Mouse (Mus musculus): ENCODE measurements around the gene Slc46a3. TPM values are rescaled to one million over a fixed set of nuclear protein-coding genes. Genes with fewer than 3 reads are reported as not detected.

The Slc46a3 gene
- polyA plus RNA-seq, 1 experiment from 2014 or later = 3.9 TPM

DNA sequence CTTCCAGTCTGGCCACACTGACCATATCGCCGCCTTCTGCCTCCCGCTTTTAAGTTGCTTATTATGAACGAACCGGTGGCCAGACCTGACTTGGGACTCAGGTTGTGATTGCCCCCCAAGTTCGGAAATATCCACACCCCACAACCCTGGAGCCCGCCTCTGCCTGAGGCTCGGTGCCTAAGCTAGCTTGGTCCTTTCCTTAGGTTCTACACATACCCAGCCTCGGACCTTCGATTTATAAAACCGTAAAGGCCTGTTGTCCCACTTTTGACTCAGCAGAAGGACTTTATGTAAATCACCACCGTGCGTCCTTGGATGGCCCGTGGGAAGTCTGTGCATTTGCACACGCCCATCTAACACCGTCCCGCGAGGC is 34.6 kb downstream of the Slc46a3 start:
- no peak for DNase-seq (ENCODE audit: low spot score)
- Histone ChIP-seq H3K27ac (peak overlapping the region; percentile 92), H3K27me3 (ENCODE audit: insufficient read depth, poor library complexity, severe bottlenecking) (no peaks in the 10 kb centered on the region), H3K4me1 (replicated peaks) (peaks cover 19% of the 10 kb centered on the region), H3K4me3 (peak overlapping the region; percentile 96), H3K36me3 (peaks cover 30% of the 10 kb centered on the region), H3K9me3 (no peaks in the 10 kb centered on the region)
- 2% methylated on average over 18 of the region's 18 CpGs for WGBS

DNA sequence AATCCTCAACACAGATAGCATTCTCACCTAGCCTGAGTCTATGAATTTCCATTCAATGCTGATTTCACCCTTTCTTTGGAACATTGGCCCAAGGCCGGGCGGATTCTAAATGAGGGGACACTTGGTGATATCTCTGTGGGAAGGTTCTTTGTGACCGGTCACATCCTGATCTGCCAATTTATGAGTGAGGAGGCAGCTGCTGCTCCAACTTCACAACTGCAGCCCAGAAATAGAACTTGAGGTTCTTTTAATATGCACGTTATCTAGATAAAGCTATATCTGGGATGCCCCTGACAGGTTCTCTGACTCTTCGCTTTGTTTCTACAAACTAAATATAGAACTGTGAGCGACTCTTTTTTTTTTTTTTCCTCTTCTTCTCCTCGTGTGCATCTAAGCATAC is 44.4 kb downstream of the Slc46a3 start:
- 78% methylated on average over 7 of the region's 7 CpGs for WGBS

DNA sequence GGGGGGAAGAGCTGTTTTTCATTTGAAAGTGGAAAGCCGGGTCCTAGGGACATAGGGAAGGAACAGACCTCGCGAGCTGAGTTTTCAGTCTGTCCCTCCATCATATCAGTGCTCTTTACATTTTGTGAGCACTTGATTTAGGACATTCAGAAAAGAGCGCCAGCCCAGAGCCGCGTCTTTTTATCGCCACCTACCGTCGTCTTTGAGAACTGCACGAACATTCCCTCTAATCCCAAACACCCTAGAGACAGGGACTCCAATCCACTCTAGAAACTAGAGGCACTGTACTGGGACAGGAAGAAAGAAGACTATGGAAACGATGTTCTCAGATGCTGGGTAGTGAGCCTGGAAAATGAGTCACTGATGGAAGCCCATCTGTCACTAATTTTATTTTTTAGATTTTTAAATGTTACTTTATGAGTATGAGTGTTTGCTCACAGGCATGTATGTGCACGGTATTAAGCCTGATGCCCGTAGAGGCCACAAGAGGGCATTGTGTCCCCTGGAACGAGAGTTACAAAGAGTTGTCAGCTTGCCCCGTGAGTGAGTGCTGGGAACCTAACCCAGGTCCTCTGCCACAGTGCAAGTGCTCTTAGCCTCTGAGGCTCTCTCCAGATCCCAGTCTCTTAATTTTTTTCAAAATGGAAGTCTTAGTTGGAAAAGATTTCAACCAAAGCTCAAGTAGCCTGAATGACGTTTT is 46.3 kb downstream of the Slc46a3 start:
- Histone ChIP-seq H3K27ac (no peak overlapping the region), H3K4me1 (replicated peaks) (no peaks in the 10 kb centered on the region), H3K27me3 (ENCODE audit: insufficient read depth, poor library complexity, severe bottlenecking) (no peaks in the 10 kb centered on the region), H3K4me3 (no peak overlapping the region), H3K36me3 (no peaks in the 10 kb centered on the region), H3K9me3 (no peaks in the 10 kb centered on the region)
- WGBS = 24% methylated on average over 16 of the region's 16 CpGs
- DNase-seq (ENCODE audit: low spot score) = peak; percentile 77

More for the DNA sequence above, 44.4 kb downstream of the Slc46a3 start:
- H3K4me1 ChIP-seq (replicated peaks) = no peaks in the 10 kb centered on the region
- no peak overlapping the region for H3K27ac ChIP-seq
- no peaks in the 10 kb centered on the region for H3K27me3 ChIP-seq (ENCODE audit: insufficient read depth, poor library complexity, severe bottlenecking)
- H3K36me3 ChIP-seq = no peaks in the 10 kb centered on the region
- no peak overlapping the region for H3K4me3 ChIP-seq
- DNase-seq (ENCODE audit: low spot score) = no peak
- H3K9me3 ChIP-seq = no peaks in the 10 kb centered on the region

DNA sequence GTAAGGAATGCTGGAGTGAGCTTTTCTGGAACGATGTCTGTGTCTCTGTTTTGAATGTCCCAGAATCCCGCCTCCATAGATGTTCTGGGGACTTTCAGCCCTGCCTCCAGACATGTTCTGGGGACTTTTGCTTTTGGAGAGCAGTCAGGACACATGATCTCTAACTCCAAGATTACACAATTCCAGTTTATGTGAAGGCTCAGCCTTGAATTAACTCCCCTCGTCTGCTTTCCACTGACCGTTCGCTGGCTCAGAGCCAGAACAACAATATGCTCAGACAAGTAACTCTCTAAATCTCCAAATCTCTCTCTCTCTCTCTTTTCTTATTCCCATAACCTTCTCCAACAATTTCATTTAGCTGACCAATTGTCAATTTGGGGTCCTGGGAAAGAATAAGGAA is 47.3 kb downstream of the Slc46a3 start:
- Histone ChIP-seq H3K4me1 (replicated peaks) (no peaks in the 10 kb centered on the region), H3K27ac (no peak overlapping the region), H3K27me3 (ENCODE audit: insufficient read depth, poor library complexity, severe bottlenecking) (no peaks in the 10 kb centered on the region), H3K36me3 (no peaks in the 10 kb centered on the region), H3K4me3 (no peak overlapping the region), H3K9me3 (no peaks in the 10 kb centered on the region)
- no peak for DNase-seq (ENCODE audit: low spot score)
- 89% methylated on average over 5 of the region's 5 CpGs for WGBS

DNA sequence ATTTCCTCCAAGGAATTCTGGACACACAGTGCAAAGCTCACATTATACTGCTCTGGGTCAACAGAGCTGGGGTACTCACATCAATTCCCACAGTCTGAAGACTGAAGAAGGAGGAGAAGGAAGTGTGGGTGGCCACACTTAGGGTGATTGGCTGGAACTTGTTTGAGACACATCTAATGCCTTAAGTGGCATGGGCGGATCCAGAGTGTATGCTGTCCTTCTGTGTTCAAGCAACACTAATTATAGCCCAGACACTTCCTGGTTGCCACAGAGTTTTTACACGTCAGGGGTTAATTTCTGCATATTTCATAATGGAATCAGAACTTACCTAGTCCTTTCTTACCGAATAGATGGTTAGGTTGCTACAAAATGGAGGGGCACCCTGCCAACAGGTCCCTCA is 49.3 kb downstream of the Slc46a3 start:
- no peaks in the 10 kb centered on the region for H3K36me3 ChIP-seq
- no peaks in the 10 kb centered on the region for H3K9me3 ChIP-seq
- no peaks in the 10 kb centered on the region for H3K4me1 ChIP-seq (replicated peaks)
- no peak overlapping the region for H3K4me3 ChIP-seq
- WGBS = 79% methylated on average over 3 of the region's 3 CpGs
- no peak for DNase-seq (ENCODE audit: low spot score)
- H3K27me3 ChIP-seq (ENCODE audit: insufficient read depth, poor library complexity, severe bottlenecking) = no peaks in the 10 kb centered on the region
- H3K27ac ChIP-seq = no peak overlapping the region

DNA sequence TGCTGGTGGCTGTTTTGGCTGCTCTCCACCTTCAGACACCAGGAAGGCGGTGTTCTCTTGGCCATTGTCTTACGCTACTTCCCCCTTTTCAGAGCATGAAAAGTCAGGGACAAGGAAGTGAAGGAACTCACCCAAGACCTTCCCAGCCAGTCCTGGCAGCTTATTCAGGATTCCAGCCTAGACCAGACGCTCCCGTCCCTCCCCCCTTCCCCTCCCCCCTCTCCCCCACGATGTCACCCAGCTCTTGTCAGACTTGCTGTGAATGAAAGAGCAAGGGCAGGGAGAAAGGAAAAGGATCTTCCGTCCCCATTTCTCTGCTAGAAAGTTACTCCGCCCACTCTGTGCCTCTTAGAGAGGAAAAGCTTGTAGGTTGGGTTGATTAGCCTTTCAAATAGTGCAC is 51.3 kb downstream of the Slc46a3 start:
- Histone ChIP-seq H3K27ac (no peak overlapping the region), H3K9me3 (no peaks in the 10 kb centered on the region), H3K4me3 (no peak overlapping the region), H3K27me3 (ENCODE audit: insufficient read depth, poor library complexity, severe bottlenecking) (no peaks in the 10 kb centered on the region), H3K4me1 (replicated peaks) (no peaks in the 10 kb centered on the region), H3K36me3 (no peaks in the 10 kb centered on the region)
- no peak for DNase-seq (ENCODE audit: low spot score)
- WGBS = 49% methylated on average over 7 of the region's 7 CpGs

DNA sequence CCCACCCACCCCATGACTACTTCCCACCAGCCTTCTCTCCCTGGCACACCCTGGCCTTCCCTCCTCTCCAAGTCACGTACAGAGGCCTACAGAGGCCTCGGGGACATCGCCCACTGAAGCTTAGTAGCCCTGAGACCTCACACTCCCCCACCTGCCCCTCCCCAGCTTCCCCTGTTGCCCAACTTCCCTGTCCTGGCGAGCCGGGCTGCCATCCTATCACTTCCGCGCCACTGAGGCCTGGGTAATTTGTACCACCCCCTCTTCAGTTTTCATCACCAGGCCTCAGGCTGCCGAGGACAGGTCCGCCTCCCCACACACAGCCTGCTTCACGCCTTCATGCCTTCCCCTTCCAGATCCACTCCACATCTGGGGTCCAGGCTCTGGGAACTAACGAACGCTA is 55.2 kb downstream of the Slc46a3 start:
- H3K4me3 ChIP-seq = no peak overlapping the region
- no peaks in the 10 kb centered on the region for H3K36me3 ChIP-seq
- peaks cover 14% of the 10 kb centered on the region for H3K4me1 ChIP-seq (replicated peaks)
- H3K27me3 ChIP-seq (ENCODE audit: insufficient read depth, poor library complexity, severe bottlenecking) = peaks cover 17% of the 10 kb centered on the region
- WGBS = 88% methylated on average over 12 of the region's 12 CpGs
- DNase-seq (ENCODE audit: low spot score) = no peak
- H3K27ac ChIP-seq = no peak overlapping the region
- H3K9me3 ChIP-seq = no peaks in the 10 kb centered on the region

DNA sequence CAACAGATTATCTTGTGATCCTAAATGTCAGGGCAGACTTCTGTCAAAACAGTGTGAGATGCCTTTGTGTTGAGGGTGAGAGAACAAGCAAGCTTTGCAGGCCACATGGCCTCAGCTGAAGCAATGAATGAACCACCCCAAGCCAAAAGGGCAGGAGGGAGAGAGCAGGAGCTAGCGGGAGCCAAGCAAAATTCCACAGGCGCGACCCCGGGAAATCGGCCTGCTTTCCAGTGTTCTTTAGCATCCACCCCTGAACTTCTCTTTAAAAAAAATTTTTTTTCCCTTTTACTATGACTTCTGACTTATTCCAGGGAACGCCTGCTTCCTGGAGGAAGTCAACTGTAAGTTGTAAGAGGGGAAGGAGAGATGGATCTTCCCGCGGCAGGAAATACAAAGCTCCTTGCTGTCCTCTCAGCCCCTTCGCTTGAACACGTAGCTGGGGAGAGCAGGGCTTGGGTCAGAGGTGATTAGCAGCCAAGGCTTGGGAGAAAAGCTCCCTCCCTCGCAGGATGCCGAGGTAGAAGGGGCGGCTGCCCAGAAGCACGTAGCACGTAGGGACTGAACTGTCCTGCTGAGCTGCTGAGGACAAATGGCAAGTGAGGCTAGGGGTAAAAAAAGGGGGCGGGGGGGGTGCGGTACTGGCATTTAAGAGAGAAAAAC is 59.6 kb downstream of the Slc46a3 start:
- Histone ChIP-seq H3K36me3 (no peaks in the 10 kb centered on the region), H3K27me3 (ENCODE audit: insufficient read depth, poor library complexity, severe bottlenecking) (peaks cover 20% of the 10 kb centered on the region), H3K9me3 (no peaks in the 10 kb centered on the region), H3K4me1 (replicated peaks) (peaks cover 15% of the 10 kb centered on the region), H3K27ac (peak overlapping the region; percentile 53; the same call in 1 of the 2 replicates), H3K4me3 (peak overlapping the region; percentile 26)
- WGBS = 6% methylated on average over 17 of the region's 17 CpGs
- peak; percentile 34 for DNase-seq (ENCODE audit: low spot score)

DNA sequence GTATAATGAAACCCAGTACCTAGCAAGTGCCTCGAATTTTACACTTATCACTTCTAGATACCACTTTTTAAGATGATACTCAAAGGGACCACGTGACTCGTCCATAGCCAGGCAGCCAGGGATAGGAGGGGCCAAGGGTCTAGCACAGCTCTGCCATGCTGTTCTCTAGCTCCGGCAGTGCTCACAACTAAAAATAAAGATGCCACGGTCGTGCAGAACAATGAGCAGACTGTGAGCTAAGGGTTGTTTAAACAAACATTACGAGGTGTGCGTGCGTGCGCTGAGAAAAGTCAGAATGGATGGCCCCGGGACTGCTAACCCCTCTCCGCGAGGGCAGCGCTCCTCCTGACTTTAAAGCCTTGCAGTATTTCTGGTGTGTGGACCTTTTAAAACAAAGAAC is 61.8 kb downstream of the Slc46a3 start:
- H3K27ac ChIP-seq = no peak overlapping the region
- H3K36me3 ChIP-seq = no peaks in the 10 kb centered on the region
- H3K9me3 ChIP-seq = no peaks in the 10 kb centered on the region
- no peak overlapping the region for H3K4me3 ChIP-seq
- peaks cover 15% of the 10 kb centered on the region for H3K4me1 ChIP-seq (replicated peaks)
- peak; percentile 31 for DNase-seq (ENCODE audit: low spot score)
- H3K27me3 ChIP-seq (ENCODE audit: insufficient read depth, poor library complexity, severe bottlenecking) = peaks cover 20% of the 10 kb centered on the region
- WGBS = 44% methylated on average over 14 of the region's 14 CpGs

DNA sequence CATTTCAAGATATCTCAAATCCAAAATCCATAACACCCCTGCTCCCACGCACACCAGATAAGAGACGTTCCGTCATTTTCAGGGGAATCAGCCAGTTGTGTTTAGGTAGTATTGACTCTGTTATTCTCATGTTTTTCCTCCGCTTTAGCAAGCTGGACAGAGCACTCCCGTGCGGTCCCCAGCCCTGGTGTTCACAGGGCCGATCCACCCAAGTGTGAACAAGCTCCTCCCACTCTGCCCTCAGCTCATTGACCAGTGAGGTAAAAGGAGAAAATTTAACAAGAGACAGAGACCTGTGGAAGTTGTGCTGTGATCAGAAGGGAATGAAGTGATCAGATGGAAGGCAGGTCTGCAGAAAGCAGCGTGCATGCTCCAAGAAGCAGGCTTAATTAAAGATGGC is 65.8 kb downstream of the Slc46a3 start:
- no peaks in the 10 kb centered on the region for H3K27me3 ChIP-seq (ENCODE audit: insufficient read depth, poor library complexity, severe bottlenecking)
- 70% methylated on average over 8 of the region's 8 CpGs for WGBS
- peaks cover 10% of the 10 kb centered on the region for H3K4me1 ChIP-seq (replicated peaks)
- no peaks in the 10 kb centered on the region for H3K36me3 ChIP-seq
- H3K4me3 ChIP-seq = no peak overlapping the region
- H3K27ac ChIP-seq = no peak overlapping the region
- no peaks in the 10 kb centered on the region for H3K9me3 ChIP-seq
- DNase-seq (ENCODE audit: low spot score) = no peak

Other genes with a start within 250 kb of the Slc46a3 start
- gene Flt1, start 168.8 kb downstream of the Slc46a3 start, polyA plus RNA-seq (2016; fragmentation: Nextera tagmentation; extraction: Ambion mirVana) = 11.8 and 13.0 TPM in 2 replicates
- 499 and 521 TPM in 2 replicates for gene Pomp, start 34.4 kb downstream of the Slc46a3 start, polyA plus RNA-seq (2016; fragmentation: Nextera tagmentation; extraction: Ambion mirVana)
- gene Mtus2, start 62.5 kb upstream of the Slc46a3 start, polyA plus RNA-seq (2016; fragmentation: Nextera tagmentation; extraction: Ambion mirVana) = 4.5 and 15.0 TPM in 2 replicates